Mouse (Mus musculus): Measurements from ENCODE around the gene Nufip2.
"Not testable (repeated sequence)": the region's sequence is repeated elsewhere in the genome, so short reads cannot be mapped to it uniquely, and the experiment has no call there.

Nufip2 gene

DNA sequence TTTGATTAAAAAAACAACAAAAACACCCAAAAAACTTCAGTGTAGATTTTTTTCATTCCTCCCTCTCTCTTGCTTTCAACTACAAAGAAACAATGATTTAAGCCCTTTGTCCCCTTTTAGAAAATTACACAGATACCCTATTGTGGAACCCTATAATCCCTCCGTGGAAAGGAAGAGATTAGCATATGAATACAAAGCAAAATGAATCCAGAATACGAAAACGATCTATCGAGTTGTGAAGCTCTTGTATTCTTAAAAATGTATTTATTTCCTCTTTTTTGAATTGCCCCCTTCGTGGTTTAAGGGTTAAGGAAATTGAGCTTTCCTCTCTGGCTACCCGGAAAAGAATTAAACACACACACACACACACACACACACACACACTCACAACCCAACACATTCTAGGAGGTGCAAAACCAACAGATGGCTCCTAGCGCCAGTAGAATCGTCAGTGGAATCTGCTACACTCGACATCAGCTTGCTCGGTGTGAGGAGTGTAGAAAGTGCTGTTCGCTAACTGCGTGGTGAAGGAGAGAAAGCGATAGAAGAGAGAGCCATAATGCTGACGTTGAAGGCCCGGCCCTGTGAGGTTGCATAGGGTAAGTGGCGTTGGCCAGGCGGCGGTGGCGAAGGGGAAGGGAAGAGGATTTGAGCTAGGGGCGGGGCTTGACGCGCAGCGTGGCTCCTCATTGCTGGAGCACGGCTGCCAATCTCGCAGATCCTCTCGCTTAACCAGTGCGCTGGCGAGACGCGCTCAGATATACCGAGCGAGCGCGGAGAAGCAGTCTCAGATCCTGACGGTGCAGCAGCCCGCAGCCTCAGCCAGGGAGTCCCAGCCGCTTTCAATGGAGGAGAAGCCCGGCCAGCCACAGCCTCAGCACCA, at the start of gene Nufip2:
Nufip2 (plus strand) TSS at position 773 of the 883 bp plus-strand sequence.
- TF ChIP-seq NANOG (IDR thresholded peaks at IDR 0.05; ENCODE audit: borderline replicate concordance, low read length) (no peak), POU5F1 (IDR thresholded peaks at IDR 0.05; ENCODE audit: borderline replicate concordance, low read length) (0 out of 2 replicates have a peak, but pooled peaks have one; percentile 14)
- peaks cover 4% of the 10 kb centered on the region; the same call in 1 of the 2 replicates for H3K9me3 ChIP-seq (ENCODE audit: low read length)
- H3K4me3 ChIP-seq (replicated peaks; ENCODE audit: low read length): peak within 1 kb of the TSS; percentile 99
- H3K27me3 ChIP-seq (ENCODE audit: insufficient read depth, low read length): no peaks in the 10 kb centered on the region
- peaks cover 28% of the 10 kb centered on the region for H3K36me3 ChIP-seq (ENCODE audit: insufficient read depth, low read length)
- peaks cover 51% of the 10 kb centered on the region for H3K4me1 ChIP-seq (replicated peaks; ENCODE audit: low read depth, low read length)

DNA sequence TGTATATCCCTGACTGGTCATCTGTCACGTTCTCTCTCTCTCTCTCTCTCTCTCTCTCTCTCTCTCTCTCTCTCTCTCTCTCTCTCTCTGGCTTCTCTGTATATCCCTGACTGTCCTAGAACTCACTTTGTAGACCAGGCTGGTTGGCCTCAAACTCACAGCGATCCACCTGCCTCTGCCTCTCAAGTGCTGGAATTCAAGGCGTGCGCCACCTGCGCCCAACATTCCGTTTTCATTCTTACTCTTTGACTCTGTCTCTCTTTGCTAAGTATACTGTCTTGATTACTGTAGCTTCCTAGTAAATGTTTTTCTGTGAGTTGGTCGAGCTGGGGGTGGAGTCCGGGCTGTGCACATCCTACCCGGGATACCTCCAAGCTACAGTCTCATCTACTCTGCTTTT, 44.6 kb upstream of the Nufip2 start:
- Histone ChIP-seq H3K36me3 (ENCODE audit: insufficient read depth, low read length) (no peaks in the 10 kb centered on the region), H3K9me3 (ENCODE audit: low read length) (no peaks in the 10 kb centered on the region), H3K4me1 (replicated peaks; ENCODE audit: low read depth, low read length) (peaks cover 6% of the 10 kb centered on the region), H3K27me3 (ENCODE audit: insufficient read depth, low read length) (peaks cover 9% of the 10 kb centered on the region), H3K4me3 (replicated peaks; ENCODE audit: low read length) (no peak overlapping the region)
- TF ChIP-seq CTCF (conservative IDR thresholded peaks at IDR 0.05; ENCODE audit: low read length) (no peak), NANOG (IDR thresholded peaks at IDR 0.05; ENCODE audit: borderline replicate concordance, low read length) (no peak), POU5F1 (IDR thresholded peaks at IDR 0.05; ENCODE audit: borderline replicate concordance, low read length) (no peak)

DNA sequence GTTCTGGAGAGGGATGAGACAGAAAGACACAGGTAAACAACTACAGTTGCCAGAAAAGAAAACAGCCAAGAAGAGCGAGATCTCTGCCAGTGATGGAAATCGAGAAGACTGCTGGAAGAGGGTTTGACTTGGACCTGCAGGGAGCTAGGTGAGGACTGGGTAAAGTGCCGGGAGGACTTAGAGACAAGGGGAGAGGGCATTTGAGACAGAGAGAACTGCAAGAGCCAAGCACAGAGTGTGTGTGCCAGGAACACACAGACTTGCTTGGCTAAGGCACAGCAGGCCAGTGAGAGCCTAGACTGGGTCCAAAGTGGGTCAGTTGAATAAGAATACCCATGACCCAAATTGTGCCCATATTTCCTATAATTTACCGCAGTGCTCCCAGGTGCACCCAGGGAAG, 40.5 kb upstream of the Nufip2 start:
- Histone ChIP-seq H3K27me3 (ENCODE audit: insufficient read depth, low read length) (peaks cover 17% of the 10 kb centered on the region), H3K9me3 (ENCODE audit: low read length) (peaks cover 12% of the 10 kb centered on the region), H3K36me3 (ENCODE audit: insufficient read depth, low read length) (no peaks in the 10 kb centered on the region), H3K4me3 (replicated peaks; ENCODE audit: low read length) (no peak overlapping the region), H3K4me1 (replicated peaks; ENCODE audit: low read depth, low read length) (peaks cover 6% of the 10 kb centered on the region)
- TF ChIP-seq CTCF (conservative IDR thresholded peaks at IDR 0.05; ENCODE audit: low read length) (no peak), POU5F1 (IDR thresholded peaks at IDR 0.05; ENCODE audit: borderline replicate concordance, low read length) (no peak), NANOG (IDR thresholded peaks at IDR 0.05; ENCODE audit: borderline replicate concordance, low read length) (no peak)

DNA sequence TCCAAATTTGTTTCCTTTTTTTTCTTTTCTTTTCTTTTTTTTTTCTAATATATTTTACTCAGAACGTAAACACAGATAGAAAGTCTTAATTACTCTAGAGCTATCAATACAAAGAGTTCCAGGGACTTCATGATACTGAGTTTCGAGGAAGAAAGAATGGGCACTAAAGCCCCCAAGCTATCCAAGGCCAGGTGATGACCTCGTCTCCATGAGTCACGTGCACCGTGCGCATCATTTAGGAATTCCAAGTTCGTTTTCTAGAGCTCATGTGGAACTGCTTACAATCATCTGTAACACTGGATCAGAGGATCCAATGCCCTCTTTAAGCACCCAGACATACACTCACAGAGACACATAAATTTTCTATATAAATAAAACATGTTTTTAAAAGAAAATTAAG, 37.1 kb upstream of the Nufip2 start:
- Histone ChIP-seq H3K4me3 (replicated peaks; ENCODE audit: low read length) (no peak overlapping the region), H3K9me3 (ENCODE audit: low read length) (peaks cover 12% of the 10 kb centered on the region), H3K4me1 (replicated peaks; ENCODE audit: low read depth, low read length) (peaks cover 7% of the 10 kb centered on the region), H3K36me3 (ENCODE audit: insufficient read depth, low read length) (no peaks in the 10 kb centered on the region), H3K27me3 (ENCODE audit: insufficient read depth, low read length) (peaks cover 13% of the 10 kb centered on the region; the same call in 1 of the 2 replicates)
- TF ChIP-seq NANOG (IDR thresholded peaks at IDR 0.05; ENCODE audit: borderline replicate concordance, low read length) (no peak), CTCF (conservative IDR thresholded peaks at IDR 0.05; ENCODE audit: low read length) (no peak), POU5F1 (IDR thresholded peaks at IDR 0.05; ENCODE audit: borderline replicate concordance, low read length) (no peak)

DNA sequence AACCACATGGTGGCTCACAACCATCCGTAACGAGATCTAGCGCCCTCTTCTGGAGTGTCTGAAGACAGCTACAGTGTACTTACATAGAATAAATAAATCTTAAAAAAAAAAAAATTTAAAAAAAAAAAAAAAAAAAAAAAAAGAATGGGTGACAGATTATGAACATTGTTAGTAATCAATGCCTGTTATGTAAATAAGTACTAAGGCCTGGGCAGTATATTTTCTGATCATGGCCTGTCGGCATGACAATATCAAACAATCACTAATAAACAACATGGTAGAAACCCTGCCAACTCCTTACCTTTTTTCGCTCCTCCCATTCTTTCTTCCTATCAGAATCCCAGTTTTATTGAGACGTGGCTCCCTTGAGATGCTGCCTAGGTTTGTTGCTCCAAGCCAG, 33.5 kb upstream of the Nufip2 start:
- no peaks in the 10 kb centered on the region for H3K36me3 ChIP-seq (ENCODE audit: insufficient read depth, low read length)
- no peak overlapping the region for H3K4me3 ChIP-seq (replicated peaks; ENCODE audit: low read length)
- TF ChIP-seq POU5F1 (IDR thresholded peaks at IDR 0.05; ENCODE audit: borderline replicate concordance, low read length): no peak
- no peak for TF ChIP-seq NANOG (IDR thresholded peaks at IDR 0.05; ENCODE audit: borderline replicate concordance, low read length)
- TF ChIP-seq CTCF (conservative IDR thresholded peaks at IDR 0.05; ENCODE audit: low read length): no peak
- H3K27me3 ChIP-seq (ENCODE audit: insufficient read depth, low read length): no peaks in the 10 kb centered on the region
- H3K9me3 ChIP-seq (ENCODE audit: low read length): peaks cover 12% of the 10 kb centered on the region
- peaks cover 15% of the 10 kb centered on the region for H3K4me1 ChIP-seq (replicated peaks; ENCODE audit: low read depth, low read length)

DNA sequence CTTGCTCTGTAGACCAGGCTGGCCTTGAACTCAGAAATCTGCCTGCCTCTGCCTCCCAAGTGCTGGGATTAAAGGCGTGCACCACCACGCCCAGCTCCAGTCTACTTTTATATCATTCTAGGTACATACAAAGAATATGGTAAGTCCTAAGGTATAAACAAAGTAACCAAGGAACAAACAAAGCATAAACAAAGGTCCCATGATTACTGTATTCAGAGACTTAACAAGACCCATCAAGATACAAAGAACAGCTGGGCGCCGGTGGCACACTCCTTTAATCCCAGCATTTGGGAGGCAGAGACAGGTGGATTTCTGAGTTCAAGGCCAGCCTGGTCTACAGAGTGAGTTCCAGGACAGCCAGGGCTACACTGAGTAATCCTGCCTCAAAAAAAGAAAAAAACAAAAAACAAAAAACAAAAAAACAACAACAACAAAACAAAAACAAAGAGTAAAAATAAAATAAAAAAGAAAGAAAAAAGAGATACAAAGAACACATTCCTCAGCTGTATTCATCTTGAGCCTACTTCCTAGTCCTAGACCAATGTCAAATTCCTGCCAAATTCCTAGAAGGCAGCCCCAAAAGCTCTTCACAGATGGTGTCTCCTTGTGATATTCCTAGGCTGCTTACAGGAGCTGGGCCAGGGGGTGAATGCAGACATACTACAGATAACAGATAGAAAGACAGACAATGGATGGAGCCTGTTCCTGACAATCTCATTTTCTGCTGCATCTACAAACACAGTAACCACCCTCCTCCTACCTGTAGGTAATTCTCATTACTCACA, 32.4 kb upstream of the Nufip2 start:
- H3K4me3 ChIP-seq (replicated peaks; ENCODE audit: low read length); H3K27me3 ChIP-seq (ENCODE audit: insufficient read depth, low read length): not testable (repeated sequence)
- TF ChIP-seq NANOG (IDR thresholded peaks at IDR 0.05; ENCODE audit: borderline replicate concordance, low read length): peak; percentile 91

DNA sequence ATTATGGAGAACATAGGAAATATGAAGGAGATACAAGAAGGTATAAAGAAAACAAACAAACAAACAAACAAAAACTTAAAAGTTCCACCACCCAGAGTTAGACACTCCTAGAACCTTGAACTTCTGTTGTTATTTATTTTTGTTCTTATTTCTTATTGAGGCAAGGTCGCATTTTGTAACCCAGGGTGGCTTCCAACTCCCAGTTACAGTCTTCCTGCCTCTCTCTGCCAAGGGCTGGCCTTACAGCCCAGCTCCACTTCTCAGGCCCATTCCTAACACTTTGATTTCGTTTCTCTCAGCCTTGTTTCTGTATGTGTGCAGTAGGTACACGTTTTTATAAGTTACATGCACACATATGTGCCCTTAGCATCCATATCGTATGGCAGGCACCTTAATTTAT, 26.0 kb upstream of the Nufip2 start:
- peaks cover 8% of the 10 kb centered on the region for H3K4me1 ChIP-seq (replicated peaks; ENCODE audit: low read depth, low read length)
- no peak overlapping the region for H3K4me3 ChIP-seq (replicated peaks; ENCODE audit: low read length)
- H3K36me3 ChIP-seq (ENCODE audit: insufficient read depth, low read length): no peaks in the 10 kb centered on the region
- no peaks in the 10 kb centered on the region for H3K27me3 ChIP-seq (ENCODE audit: insufficient read depth, low read length)
- no peaks in the 10 kb centered on the region for H3K9me3 ChIP-seq (ENCODE audit: low read length)
- TF ChIP-seq POU5F1 (IDR thresholded peaks at IDR 0.05; ENCODE audit: borderline replicate concordance, low read length) (no peak), CTCF (conservative IDR thresholded peaks at IDR 0.05; ENCODE audit: low read length) (no peak), NANOG (IDR thresholded peaks at IDR 0.05; ENCODE audit: borderline replicate concordance, low read length) (no peak)

More for the DNA sequence above, 32.4 kb upstream of the Nufip2 start:
- Histone ChIP-seq H3K9me3 (ENCODE audit: low read length) (peaks cover 12% of the 10 kb centered on the region), H3K4me1 (replicated peaks; ENCODE audit: low read depth, low read length) (peaks cover 18% of the 10 kb centered on the region)
- not testable (repeated sequence) for H3K36me3 ChIP-seq (ENCODE audit: insufficient read depth, low read length)

DNA sequence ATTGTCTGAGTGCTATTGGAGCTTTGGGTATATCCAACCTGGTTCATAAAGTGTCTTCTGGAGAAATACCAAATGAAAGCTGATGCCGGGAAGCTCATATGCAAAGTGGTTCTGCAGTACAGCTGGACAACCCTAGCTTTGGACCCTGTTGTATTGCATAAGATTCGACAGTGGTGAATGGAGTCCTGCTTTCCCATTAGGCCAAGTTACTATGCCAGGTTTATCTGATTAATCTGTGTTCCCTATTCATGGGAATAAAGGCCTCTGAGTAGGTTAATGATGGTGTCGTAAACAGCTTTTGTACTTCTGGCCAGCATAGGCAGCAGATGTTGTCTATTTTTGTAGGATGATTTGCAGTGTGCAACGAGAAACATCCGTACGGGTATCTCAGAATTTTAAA, 22.3 kb upstream of the Nufip2 start:
- Histone ChIP-seq H3K4me3 (replicated peaks; ENCODE audit: low read length) (no peak overlapping the region), H3K4me1 (replicated peaks; ENCODE audit: low read depth, low read length) (peaks cover 13% of the 10 kb centered on the region), H3K27me3 (ENCODE audit: insufficient read depth, low read length) (no peaks in the 10 kb centered on the region), H3K9me3 (ENCODE audit: low read length) (peaks cover 8% of the 10 kb centered on the region), H3K36me3 (ENCODE audit: insufficient read depth, low read length) (no peaks in the 10 kb centered on the region)
- no peak for TF ChIP-seq NANOG (IDR thresholded peaks at IDR 0.05; ENCODE audit: borderline replicate concordance, low read length)
- no peak for TF ChIP-seq POU5F1 (IDR thresholded peaks at IDR 0.05; ENCODE audit: borderline replicate concordance, low read length)
- no peak for TF ChIP-seq CTCF (conservative IDR thresholded peaks at IDR 0.05; ENCODE audit: low read length)
